Mouse (Mus musculus) skeletal muscle tissue, adult 2 months (tissue): ENCODE results near the gene Sap30.
"Not testable (repeated sequence)": the region's sequence is repeated elsewhere in the genome, so short reads cannot be mapped to it uniquely, and the experiment has no call there.

Experiments used
- DNase-seq: peaks from one replicate; pipeline ENCODE4 v3.0.0-alpha.2; 2012; ENCODE audit warnings: low read depth, low spot score

Gene Sap30

DNA sequence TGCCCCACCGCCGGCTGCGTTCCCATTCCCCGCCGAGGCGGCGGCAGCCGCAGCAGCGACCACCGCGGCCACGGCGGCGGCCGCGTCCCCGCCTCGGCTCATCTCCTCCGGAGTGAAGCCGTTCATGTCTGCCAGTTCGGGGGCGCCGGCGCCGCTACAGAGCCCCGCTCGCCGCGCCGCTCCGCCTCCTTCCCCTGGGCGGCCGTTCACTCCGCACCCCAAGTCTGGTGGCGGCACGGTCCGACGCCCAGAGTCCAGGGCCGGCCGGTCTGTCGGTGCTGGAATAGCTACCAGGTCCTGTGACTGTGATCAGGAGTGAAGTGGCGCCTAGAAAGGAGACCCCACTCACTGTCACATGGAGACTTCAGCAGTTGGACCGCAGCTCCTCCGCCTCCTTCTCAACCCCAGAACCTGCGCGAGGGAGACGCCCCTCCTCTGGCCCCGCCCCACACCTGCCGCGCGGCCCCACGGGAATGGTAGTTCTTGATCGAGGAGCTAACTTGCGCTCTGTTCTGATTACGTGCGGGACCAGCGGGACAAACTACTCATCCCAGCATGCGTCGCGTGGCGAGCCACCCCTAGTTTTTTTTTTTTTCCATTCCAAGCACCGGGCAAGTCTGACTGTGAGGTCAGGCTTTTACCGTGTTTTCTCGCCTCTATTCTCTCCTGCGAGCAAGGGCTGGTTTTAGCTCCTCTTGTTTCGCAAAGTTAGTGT, at the start of gene Sap30:
TSS of gene Sap30 (minus strand) at position 420 of the 715 bp plus-strand sequence.
- peak; percentile 94 for DNase-seq

- no peak for DNase-seq
Measured at GRCm38 (mm10) chr8:57536167-57536566, 48.5 kb upstream of the Sap30 start.

DNA sequence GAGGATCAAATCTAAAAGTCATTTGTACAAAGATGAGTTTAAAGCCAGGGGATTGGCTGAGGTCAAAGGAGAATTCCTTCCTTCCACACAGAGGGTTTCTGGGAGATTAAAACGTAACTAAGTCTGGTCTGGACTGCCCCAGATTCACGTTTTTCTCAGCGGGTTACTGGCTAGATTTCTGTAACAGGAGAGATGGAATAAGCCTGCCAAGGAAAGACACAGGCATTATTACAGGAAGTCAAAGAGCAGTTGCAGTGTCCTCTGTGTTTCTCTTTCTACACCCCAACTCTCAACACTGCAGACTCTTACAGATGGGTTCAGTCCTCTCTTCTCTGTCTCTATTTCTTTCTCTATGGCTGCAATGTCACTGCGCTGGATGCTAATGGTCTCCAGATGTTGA, 46.8 kb upstream of the Sap30 start:
- no peak for DNase-seq

DNA sequence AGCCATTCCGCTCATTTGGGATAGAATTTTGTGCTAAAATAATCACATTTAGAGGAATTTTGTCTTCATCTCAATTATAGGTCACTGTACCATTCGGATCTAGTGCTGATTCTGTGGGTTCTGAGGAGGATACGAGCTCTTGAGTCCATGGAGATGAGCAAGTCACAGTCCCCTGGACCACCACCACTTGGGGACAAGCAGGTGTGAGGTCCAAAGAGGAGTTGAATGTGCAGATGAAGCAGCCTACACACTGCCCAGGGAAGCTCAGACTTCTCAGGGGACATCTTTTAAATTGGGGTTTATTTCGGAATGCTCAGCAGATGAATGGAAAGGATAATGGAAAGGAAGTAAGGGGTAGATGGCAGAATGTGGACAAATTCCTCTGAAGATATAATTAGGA, 45.4 kb upstream of the Sap30 start:
- no peak for DNase-seq

DNA sequence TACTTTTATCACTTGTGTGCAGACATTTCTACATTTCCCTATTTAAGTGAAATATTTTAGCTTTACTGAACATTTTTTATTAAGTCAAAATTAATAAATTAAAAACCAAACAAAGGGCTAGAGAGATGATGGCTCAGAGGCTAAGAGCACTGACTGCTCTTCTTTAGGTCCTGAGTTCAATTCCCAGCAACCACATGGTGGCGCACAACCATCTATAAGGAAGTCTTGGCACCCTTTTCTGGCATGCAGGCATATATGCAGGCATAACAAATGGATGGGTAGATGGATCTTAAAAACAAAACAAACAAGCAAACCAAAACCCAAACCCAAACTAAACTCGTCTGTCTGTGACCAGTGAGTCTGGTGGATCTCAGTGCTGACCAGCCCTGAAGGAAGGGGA, 44.6 kb upstream of the Sap30 start:
- no peak for DNase-seq

DNA sequence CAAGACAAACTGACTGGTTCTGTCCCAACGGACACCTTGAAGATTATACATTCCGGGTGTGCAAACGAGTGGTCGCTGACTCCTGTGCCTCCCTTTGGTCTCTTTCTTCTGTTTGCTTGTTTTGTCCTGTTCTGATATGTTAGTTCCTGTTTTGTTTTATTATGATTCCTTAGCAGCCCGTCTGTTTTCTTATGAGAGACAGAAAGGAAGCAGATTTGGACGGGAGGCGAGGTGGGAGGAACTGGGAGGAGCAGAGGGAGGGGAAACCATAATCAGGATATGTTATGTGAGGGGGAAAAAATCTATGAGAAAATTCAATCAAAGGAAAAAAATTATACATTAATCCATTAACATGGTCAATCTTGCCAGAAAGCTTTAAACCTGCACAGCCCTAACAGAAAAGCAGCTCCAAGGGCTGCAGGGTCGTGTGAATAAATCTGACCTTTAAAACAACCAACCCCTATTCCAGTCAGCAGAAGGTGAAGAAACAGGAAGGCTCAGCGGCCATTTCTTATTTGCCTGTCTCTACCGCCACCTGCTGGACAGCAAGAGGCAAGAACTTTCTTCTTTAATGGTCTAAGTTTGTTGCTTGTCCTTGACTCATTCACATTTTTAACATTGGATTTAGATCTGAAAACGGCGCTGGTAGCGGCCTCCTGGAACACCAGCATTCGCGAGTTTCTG, 43.1 kb upstream of the Sap30 start:
- DNase-seq = peak; percentile 82

DNA sequence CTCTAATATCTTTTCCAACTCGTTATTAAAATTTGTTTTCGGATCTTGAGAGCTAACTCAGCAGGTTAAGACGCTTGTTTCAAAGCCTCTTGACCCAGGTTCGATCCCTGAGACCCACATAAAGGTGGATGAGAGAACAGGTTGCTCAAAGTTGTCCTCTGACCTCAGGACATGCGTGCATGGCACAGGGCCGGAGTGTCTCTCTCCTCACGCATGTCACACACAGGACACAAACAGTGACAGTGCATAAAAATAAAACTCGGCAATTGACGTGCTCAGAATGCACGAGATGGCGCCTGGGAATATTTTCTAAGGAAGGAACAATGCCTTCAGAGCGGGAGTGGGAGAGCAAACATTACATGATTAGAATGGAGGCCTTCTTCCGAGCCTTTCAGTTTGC, 42.6 kb upstream of the Sap30 start:
- no peak for DNase-seq

GRCm38 (mm10) chr8:57528036-57528435, 40.4 kb upstream of the Sap30 start:
- no peak for DNase-seq

- DNase-seq = no peak
Measured at GRCm38 (mm10) chr8:57520186-57520786, 32.6 kb upstream of the Sap30 start.

- no peak for DNase-seq
Measured at GRCm38 (mm10) chr8:57517723-57518122, 30.1 kb upstream of the Sap30 start.

DNA sequence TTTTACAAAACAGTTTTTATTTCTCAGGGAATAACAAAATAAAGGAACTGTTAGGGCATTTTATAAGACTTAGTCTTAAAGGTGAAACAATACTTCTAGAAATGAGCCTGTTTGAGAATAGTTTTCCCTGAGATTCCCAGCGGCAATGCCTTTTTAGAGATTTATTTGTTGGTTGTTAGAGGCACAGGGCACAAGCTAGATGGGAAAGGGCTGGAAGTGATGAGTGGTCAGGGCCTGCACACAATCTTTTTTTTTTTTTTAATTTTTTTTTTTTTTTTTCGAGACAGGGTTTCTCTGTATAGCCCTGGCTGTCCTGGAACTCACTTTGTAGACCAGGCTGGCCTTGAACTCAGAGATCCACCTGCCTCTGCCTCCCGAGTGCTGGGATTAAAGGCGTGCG, 29.0 kb upstream of the Sap30 start:
- DNase-seq = not testable (repeated sequence)

DNA sequence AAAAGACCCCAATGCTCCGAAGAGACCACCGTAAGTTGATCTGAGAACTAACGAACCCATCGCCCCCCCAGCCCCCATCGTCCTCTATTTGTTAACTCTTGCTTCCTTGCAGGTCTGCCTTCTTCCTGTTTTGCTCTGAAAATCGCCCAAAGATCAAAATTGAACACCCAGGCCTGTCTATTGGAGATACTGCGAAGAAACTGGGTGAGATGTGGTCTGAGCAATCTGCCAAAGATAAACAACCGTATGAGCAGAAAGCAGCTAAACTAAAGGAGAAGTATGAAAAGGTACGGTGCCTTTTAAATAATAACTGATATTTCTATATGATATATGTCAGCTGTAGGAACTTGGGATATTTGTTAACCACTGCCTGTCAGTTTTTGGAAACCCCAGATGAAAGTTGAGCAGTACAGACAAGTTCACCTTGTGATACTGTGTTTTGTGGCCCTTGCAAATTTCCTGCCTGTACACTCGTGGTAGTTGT, 25.6 kb upstream of the Sap30 start:
- not testable (repeated sequence) for DNase-seq

DNA sequence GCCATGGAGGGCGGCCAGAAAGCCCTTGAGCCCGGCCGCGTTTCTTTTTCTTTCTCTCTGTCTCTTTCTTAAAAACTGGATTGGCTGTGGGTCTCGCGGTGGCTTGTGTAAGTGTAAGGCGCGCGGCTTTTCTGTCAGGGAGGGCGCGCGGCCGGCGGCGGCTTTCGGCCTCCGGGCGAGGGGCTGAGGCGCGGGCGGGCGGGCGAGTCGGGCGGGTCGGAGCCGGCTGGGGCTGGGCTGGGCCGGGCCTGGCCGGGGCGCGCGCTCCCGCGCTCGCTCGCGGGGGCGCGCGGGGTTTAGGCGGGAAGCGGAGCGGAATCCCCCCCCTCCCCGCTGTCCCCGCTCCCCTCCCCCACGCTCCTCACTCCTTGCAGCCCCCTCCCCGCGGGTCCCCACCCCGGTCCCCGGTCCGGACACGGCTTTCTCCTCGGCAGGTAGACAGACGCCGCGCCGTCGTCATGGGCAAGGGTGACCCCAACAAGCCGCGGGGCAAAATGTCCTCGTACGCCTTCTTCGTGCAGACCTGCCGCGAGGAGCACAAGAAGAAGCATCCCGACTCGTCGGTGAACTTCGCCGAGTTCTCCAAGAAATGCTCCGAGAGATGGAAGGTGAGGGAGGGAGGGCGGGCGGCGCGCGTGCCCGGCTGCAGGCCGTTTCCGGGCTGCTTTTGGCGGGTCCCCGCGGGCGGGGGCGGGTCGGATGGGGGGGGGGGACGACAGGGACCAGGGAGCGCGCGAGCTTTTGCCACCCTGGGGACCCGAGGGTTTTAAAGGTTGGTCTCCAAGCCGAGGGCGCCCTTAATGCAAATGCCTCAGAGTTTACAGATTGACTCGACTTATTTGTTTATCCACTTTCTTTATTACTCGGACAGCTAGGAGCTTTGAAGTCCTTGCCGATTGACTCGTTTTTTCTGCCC, 24.7 kb upstream of the Sap30 start:
- DNase-seq = no peak

DNA sequence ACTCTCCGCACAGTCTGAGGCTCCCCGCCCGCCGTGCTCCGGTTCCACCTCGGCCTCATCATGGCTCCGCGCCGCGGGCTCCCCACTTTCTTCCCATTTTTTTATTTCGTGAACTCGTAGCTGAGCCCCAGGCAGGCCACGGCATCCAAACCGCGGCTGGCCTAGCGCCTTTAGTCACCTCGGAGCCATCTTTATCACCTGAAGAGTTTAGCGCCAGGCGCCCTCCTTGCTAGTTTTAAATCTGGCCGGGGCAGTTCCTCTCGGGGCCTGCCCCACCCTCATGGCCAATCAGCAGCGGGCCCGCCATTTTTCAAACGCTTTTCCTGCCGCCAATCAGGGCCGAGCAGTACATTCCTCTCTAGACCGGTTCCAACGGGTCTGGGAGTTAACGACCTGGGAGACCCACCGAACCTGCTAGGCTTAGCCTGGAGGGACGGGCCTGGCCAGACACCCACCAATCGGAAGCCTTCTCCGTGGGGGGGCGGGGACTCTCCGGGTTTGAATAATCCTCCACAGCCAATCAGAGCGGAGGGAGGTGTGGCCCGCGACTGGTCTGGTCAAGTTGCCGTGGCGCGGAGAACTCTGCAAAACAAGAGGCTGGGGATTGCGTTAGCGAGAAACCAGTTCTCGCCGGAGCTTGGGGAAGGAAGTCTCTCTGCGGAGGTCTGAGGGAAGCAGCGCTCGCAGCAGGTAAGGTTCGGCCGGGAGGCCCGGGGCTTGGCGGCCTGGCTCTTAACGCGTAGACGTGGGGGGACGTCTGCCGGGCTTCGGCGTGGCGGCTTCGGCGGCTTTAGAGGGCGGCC, 23.9 kb upstream of the Sap30 start, which contains the start of gene Hmgb2:
TSS of gene Hmgb2 (plus strand) at position 592 of the 803 bp plus-strand sequence.
- DNase-seq = peak; percentile 99

DNA sequence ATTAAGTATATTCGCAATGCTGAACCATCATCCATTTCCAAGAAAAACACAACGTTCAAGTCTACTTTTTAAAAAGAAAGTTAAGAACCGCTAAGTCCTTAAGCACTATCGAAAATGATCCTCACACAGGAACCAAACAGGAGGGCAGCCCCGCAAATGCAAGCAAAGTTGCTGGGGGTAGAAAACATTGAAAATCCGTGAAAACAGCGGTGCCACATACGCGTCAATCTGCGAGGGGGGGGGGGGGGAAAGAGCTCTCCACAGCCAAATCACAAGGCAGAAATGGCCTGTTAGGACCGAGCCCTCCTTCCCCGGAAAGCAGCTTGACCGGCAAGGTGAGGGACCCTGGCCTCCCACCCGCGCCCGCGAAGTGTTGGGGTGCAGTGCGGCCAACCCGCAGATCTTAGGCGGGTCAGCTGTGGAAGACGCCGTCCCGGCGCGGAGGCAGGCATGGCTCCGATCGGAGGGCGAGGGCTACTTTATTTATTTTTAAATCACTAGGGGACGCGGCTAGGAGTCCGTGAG, 23.2 kb upstream of the Sap30 start:
- no peak for DNase-seq

DNA sequence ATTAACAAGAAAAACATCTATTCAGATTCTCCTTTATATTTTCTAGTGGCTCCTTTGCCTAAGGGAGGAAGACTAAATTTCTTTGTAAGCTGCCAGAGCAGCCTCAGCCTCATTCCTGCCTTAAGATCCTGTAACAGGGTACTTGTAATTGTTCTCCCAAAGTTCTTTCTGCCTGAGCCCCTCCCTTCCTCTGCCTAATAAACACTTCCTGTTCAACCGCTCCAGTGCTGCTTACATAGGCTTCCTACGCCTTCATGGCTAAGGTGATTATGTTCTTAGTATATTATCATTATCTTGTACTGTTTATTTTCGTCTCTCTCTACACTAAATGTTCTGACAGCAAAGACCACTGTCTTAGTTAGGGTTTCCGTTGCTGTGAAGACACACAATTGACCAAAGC, 21.0 kb upstream of the Sap30 start:
- DNase-seq = no peak

DNA sequence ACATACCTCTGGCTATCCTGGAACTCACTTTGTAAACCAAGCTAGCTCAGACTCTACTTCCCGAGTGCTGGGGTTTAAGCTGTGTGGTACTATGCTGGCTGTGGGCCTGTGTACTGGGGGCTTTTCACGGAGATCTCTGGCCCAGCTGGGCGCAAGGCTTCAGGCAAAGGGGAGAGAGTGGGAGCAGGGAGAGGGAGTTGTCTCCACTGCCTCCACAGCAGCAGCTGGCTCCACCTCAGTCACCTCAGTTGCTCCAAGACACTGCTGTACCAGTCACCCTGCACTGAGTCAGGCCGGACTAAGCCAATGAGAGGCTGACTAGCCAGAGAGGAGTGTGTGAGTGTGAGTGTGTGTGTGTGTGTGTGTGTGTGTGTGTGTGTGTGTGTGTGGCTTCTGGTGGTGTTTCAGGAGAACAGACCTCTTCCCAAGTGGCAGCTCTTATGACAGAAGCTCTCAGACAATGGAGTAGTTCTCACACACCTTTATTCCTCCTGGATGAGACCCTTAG, 19.9 kb upstream of the Sap30 start:
- DNase-seq = no peak

GRCm38 (mm10) chr8:57505500-57505899, 17.8 kb upstream of the Sap30 start:
- DNase-seq = not testable (repeated sequence)

- DNase-seq = no peak
Measured at GRCm38 (mm10) chr8:57503641-57504040, 16.0 kb upstream of the Sap30 start.

- no peak for DNase-seq
Measured at GRCm38 (mm10) chr8:57498847-57499511, 11.3 kb upstream of the Sap30 start.
